Mouse (Mus musculus): ENCODE measurements around the gene Lrrc15. TPM values are rescaled to one million over a fixed set of nuclear protein-coding genes. Genes with fewer than 3 reads are reported as not detected.

The Lrrc15 gene
- polyA plus RNA-seq, 1 experiment from 2014 or later = 0.84 TPM

- H3K27ac ChIP-seq (ENCODE audit: low read depth, low read length) = no peak overlapping the region
- no peak for ATAC-seq (replicated peaks; ENCODE audit: insufficient number of reproducible peaks, low FRiP score, low TSS enrichment)
- H3K4me2 ChIP-seq = no peak overlapping the region
- 84% methylated on average over 7 of the region's 7 CpGs for WGBS (ENCODE audit: insufficient replicate concordance)
- H3K9me3 ChIP-seq (replicated peaks; ENCODE audit: control insufficient read depth, low read length) = no peaks in the 10 kb centered on the region
- no peaks in the 10 kb centered on the region for H3K36me3 ChIP-seq (ENCODE audit: control insufficient read depth, insufficient read depth, low read length)
- no peaks in the 10 kb centered on the region for H3K4me1 ChIP-seq (ENCODE audit: control insufficient read depth, insufficient read depth, low read length)
- H3K4me3 ChIP-seq (ENCODE audit: low read depth, low read length) = no peak overlapping the region
- H3K9ac ChIP-seq (ENCODE audit: low read depth, low read length) = no peak overlapping the region
- H3K27me3 ChIP-seq (ENCODE audit: control insufficient read depth, insufficient read depth, low read length) = no peaks in the 10 kb centered on the region
These were observed 24.6 kb downstream of the Lrrc15 start for GRCm38 (mm10) chr16:30258441-30258840.

- ATAC-seq (replicated peaks; ENCODE audit: insufficient number of reproducible peaks, low FRiP score, low TSS enrichment) = no peak
- no peaks in the 10 kb centered on the region for H3K4me1 ChIP-seq (ENCODE audit: control insufficient read depth, insufficient read depth, low read length)
- H3K4me2 ChIP-seq = no peak overlapping the region
- WGBS (ENCODE audit: insufficient replicate concordance) = 60% methylated on average over 9 of the region's 9 CpGs
- H3K27ac ChIP-seq (ENCODE audit: low read depth, low read length) = no peak overlapping the region
- H3K27me3 ChIP-seq (ENCODE audit: control insufficient read depth, insufficient read depth, low read length) = 0 out of 2 replicates have a peak, but pooled peaks cover 2% of the 10 kb centered on the region
- H3K9ac ChIP-seq (ENCODE audit: low read depth, low read length) = no peak overlapping the region
- no peak overlapping the region for H3K4me3 ChIP-seq (ENCODE audit: low read depth, low read length)
- H3K36me3 ChIP-seq (ENCODE audit: control insufficient read depth, insufficient read depth, low read length) = no peaks in the 10 kb centered on the region
- H3K9me3 ChIP-seq (replicated peaks; ENCODE audit: control insufficient read depth, low read length) = no peaks in the 10 kb centered on the region
These were observed 25.3 kb downstream of the Lrrc15 start for GRCm38 (mm10) chr16:30257718-30258117.

- Histone ChIP-seq H3K4me3 (ENCODE audit: low read depth, low read length) (no peak overlapping the region), H3K4me1 (ENCODE audit: control insufficient read depth, insufficient read depth, low read length) (no peaks in the 10 kb centered on the region), H3K27me3 (ENCODE audit: control insufficient read depth, insufficient read depth, low read length) (peaks cover 6% of the 10 kb centered on the region), H3K4me2 (no peak overlapping the region), H3K9ac (ENCODE audit: low read depth, low read length) (no peak overlapping the region), H3K36me3 (ENCODE audit: control insufficient read depth, insufficient read depth, low read length) (no peaks in the 10 kb centered on the region), H3K9me3 (replicated peaks; ENCODE audit: control insufficient read depth, low read length) (no peaks in the 10 kb centered on the region), H3K27ac (ENCODE audit: low read depth, low read length) (no peak overlapping the region)
- WGBS (ENCODE audit: insufficient replicate concordance) = 63% methylated on average over 7 of the region's 7 CpGs
- no peak for ATAC-seq (replicated peaks; ENCODE audit: insufficient number of reproducible peaks, low FRiP score, low TSS enrichment)
These were observed 28.0 kb downstream of the Lrrc15 start for GRCm38 (mm10) chr16:30255061-30255460.

GRCm38 (mm10) chr16:30253900-30254299 is 29.2 kb downstream of the Lrrc15 start:
- Histone ChIP-seq H3K9ac (ENCODE audit: low read depth, low read length) (no peak overlapping the region), H3K9me3 (replicated peaks; ENCODE audit: control insufficient read depth, low read length) (no peaks in the 10 kb centered on the region), H3K4me2 (no peak overlapping the region), H3K27me3 (ENCODE audit: control insufficient read depth, insufficient read depth, low read length) (peaks cover 14% of the 10 kb centered on the region), H3K4me1 (ENCODE audit: control insufficient read depth, insufficient read depth, low read length) (no peaks in the 10 kb centered on the region), H3K27ac (ENCODE audit: low read depth, low read length) (no peak overlapping the region), H3K36me3 (ENCODE audit: control insufficient read depth, insufficient read depth, low read length) (no peaks in the 10 kb centered on the region), H3K4me3 (ENCODE audit: low read depth, low read length) (no peak overlapping the region)
- 70% methylated on average over 9 of the region's 9 CpGs for WGBS (ENCODE audit: insufficient replicate concordance)
- no peak for ATAC-seq (replicated peaks; ENCODE audit: insufficient number of reproducible peaks, low FRiP score, low TSS enrichment)

GRCm38 (mm10) chr16:30253374-30253773 is 29.7 kb downstream of the Lrrc15 start:
- H3K4me1 ChIP-seq (ENCODE audit: control insufficient read depth, insufficient read depth, low read length) = no peaks in the 10 kb centered on the region
- H3K9me3 ChIP-seq (replicated peaks; ENCODE audit: control insufficient read depth, low read length) = no peaks in the 10 kb centered on the region
- ATAC-seq (replicated peaks; ENCODE audit: insufficient number of reproducible peaks, low FRiP score, low TSS enrichment) = no peak
- no peak overlapping the region for H3K4me3 ChIP-seq (ENCODE audit: low read depth, low read length)
- no peak overlapping the region for H3K27ac ChIP-seq (ENCODE audit: low read depth, low read length)
- 75% methylated on average over 4 of the region's 4 CpGs for WGBS (ENCODE audit: insufficient replicate concordance)
- H3K4me2 ChIP-seq = no peak overlapping the region
- no peaks in the 10 kb centered on the region for H3K36me3 ChIP-seq (ENCODE audit: control insufficient read depth, insufficient read depth, low read length)
- H3K9ac ChIP-seq (ENCODE audit: low read depth, low read length) = no peak overlapping the region
- H3K27me3 ChIP-seq (ENCODE audit: control insufficient read depth, insufficient read depth, low read length) = peaks cover 14% of the 10 kb centered on the region

GRCm38 (mm10) chr16:30252003-30252418 is 31.0 kb downstream of the Lrrc15 start:
- H3K27ac ChIP-seq (ENCODE audit: low read depth, low read length) = no peak overlapping the region
- peaks cover 14% of the 10 kb centered on the region for H3K27me3 ChIP-seq (ENCODE audit: control insufficient read depth, insufficient read depth, low read length)
- no peak; the same call in 1 of the 2 replicates for ATAC-seq (replicated peaks; ENCODE audit: insufficient number of reproducible peaks, low FRiP score, low TSS enrichment)
- 0 out of 2 replicates have a peak overlapping the region, but pooled peaks have one; percentile 18 for H3K4me3 ChIP-seq (ENCODE audit: low read depth, low read length)
- no peak overlapping the region for H3K9ac ChIP-seq (ENCODE audit: low read depth, low read length)
- peak overlapping the region; percentile 46 for H3K4me2 ChIP-seq
- H3K4me1 ChIP-seq (ENCODE audit: control insufficient read depth, insufficient read depth, low read length) = no peaks in the 10 kb centered on the region
- no peaks in the 10 kb centered on the region for H3K36me3 ChIP-seq (ENCODE audit: control insufficient read depth, insufficient read depth, low read length)
- H3K9me3 ChIP-seq (replicated peaks; ENCODE audit: control insufficient read depth, low read length) = no peaks in the 10 kb centered on the region
- 2% methylated on average over 21 of the region's 21 CpGs for WGBS (ENCODE audit: insufficient replicate concordance)

GRCm38 (mm10) chr16:30244037-30244700 is 38.9 kb downstream of the Lrrc15 start:
- Histone ChIP-seq H3K9ac (ENCODE audit: low read depth, low read length) (no peak overlapping the region), H3K27ac (ENCODE audit: low read depth, low read length) (no peak overlapping the region), H3K4me1 (ENCODE audit: control insufficient read depth, insufficient read depth, low read length) (peaks cover 15% of the 10 kb centered on the region), H3K36me3 (ENCODE audit: control insufficient read depth, insufficient read depth, low read length) (no peaks in the 10 kb centered on the region), H3K4me3 (ENCODE audit: low read depth, low read length) (no peak overlapping the region), H3K4me2 (no peak overlapping the region), H3K9me3 (replicated peaks; ENCODE audit: control insufficient read depth, low read length) (no peaks in the 10 kb centered on the region), H3K27me3 (ENCODE audit: control insufficient read depth, insufficient read depth, low read length) (peaks cover 7% of the 10 kb centered on the region)
- ATAC-seq (replicated peaks; ENCODE audit: insufficient number of reproducible peaks, low FRiP score, low TSS enrichment) = no peak
- WGBS (ENCODE audit: insufficient replicate concordance) = 58% methylated on average over 12 of the region's 12 CpGs

- no peak for ATAC-seq (replicated peaks; ENCODE audit: insufficient number of reproducible peaks, low FRiP score, low TSS enrichment)
- 4% methylated on average over 2 of the region's 2 CpGs for WGBS (ENCODE audit: insufficient replicate concordance)
- H3K4me2 ChIP-seq = no peak overlapping the region
- peaks cover 16% of the 10 kb centered on the region for H3K27me3 ChIP-seq (ENCODE audit: control insufficient read depth, insufficient read depth, low read length)
- H3K4me3 ChIP-seq (ENCODE audit: low read depth, low read length) = no peak overlapping the region
- no peak overlapping the region for H3K27ac ChIP-seq (ENCODE audit: low read depth, low read length)
- no peaks in the 10 kb centered on the region for H3K36me3 ChIP-seq (ENCODE audit: control insufficient read depth, insufficient read depth, low read length)
- no peak overlapping the region for H3K9ac ChIP-seq (ENCODE audit: low read depth, low read length)
- H3K4me1 ChIP-seq (ENCODE audit: control insufficient read depth, insufficient read depth, low read length) = peaks cover 15% of the 10 kb centered on the region
- H3K9me3 ChIP-seq (replicated peaks; ENCODE audit: control insufficient read depth, low read length) = no peaks in the 10 kb centered on the region
These were observed 41.4 kb downstream of the Lrrc15 start for GRCm38 (mm10) chr16:30241623-30242022.

GRCm38 (mm10) chr16:30238791-30239190 is 44.3 kb downstream of the Lrrc15 start:
- Histone ChIP-seq H3K36me3 (ENCODE audit: control insufficient read depth, insufficient read depth, low read length) (no peaks in the 10 kb centered on the region), H3K4me3 (ENCODE audit: low read depth, low read length) (no peak overlapping the region), H3K9me3 (replicated peaks; ENCODE audit: control insufficient read depth, low read length) (no peaks in the 10 kb centered on the region), H3K9ac (ENCODE audit: low read depth, low read length) (no peak overlapping the region), H3K4me2 (no peak overlapping the region), H3K4me1 (ENCODE audit: control insufficient read depth, insufficient read depth, low read length) (peaks cover 15% of the 10 kb centered on the region), H3K27me3 (ENCODE audit: control insufficient read depth, insufficient read depth, low read length) (peaks cover 28% of the 10 kb centered on the region), H3K27ac (ENCODE audit: low read depth, low read length) (no peak overlapping the region)
- WGBS (ENCODE audit: insufficient replicate concordance) = 68% methylated on average over 6 of the region's 6 CpGs
- ATAC-seq (replicated peaks; ENCODE audit: insufficient number of reproducible peaks, low FRiP score, low TSS enrichment) = no peak

Measured in heart, embryonic 11.5 days (tissue).